Mouse (Mus musculus) kidney, embryonic 16.5 days (tissue): ENCODE data around the gene Thumpd2. TPM values are rescaled to one million over a fixed set of nuclear protein-coding genes. Genes with fewer than 3 reads are reported as not detected.

Source experiments
- ATAC-seq: fragments of 200-750 bp; cut with Nextera tagmentation; 2 replicates; pipeline ENCODE4 v1.8.0; 2017; ENCODE audit warnings: moderate TSS enrichment; ENCODE audit not compliant: low FRiP score, low TSS enrichment
- H3K27ac ChIP-seq: fragments of 300-500 bp; sonication (generic); 2 replicates; pipeline ENCODE4 v1.5.1; 2014; ENCODE audit warnings: low read length
- H3K27me3 ChIP-seq: fragments of 300-500 bp; sonication (generic); 2 replicates; pipeline ENCODE4 v1.6.1; 2014; ENCODE audit warnings: low read length, control low read depth, mixed read lengths; ENCODE audit not compliant: insufficient read depth
- H3K36me3 ChIP-seq: fragments of 300-500 bp; sonication (generic); 2 replicates; pipeline ENCODE4 v1.6.1; 2014; ENCODE audit warnings: low read length, control low read depth, mixed read lengths; ENCODE audit not compliant: insufficient read depth
- H3K4me1 ChIP-seq: fragments of 300-500 bp; sonication (generic); 2 replicates; pipeline ENCODE4 v1.6.1; 2014; ENCODE audit warnings: low read length, control low read depth, mixed read lengths; ENCODE audit not compliant: insufficient read depth
- H3K4me2 ChIP-seq: fragments of 300-500 bp; sonication (generic); replicated peaks from 2 replicates; pipeline ENCODE4 v1.6.1; 2014; ENCODE audit warnings: low read depth, low read length
- H3K4me3 ChIP-seq: fragments of 300-500 bp; sonication (generic); 2 replicates; pipeline ENCODE4 v1.5.1; 2014; ENCODE audit warnings: mild to moderate bottlenecking, low read length
- H3K9ac ChIP-seq: fragments of 300-500 bp; sonication (generic); replicated peaks from 2 replicates; pipeline ENCODE4 v1.6.1; 2014; ENCODE audit warnings: low read length
- H3K9me3 ChIP-seq: fragments of 300-500 bp; sonication (generic); 2 replicates; pipeline ENCODE4 v1.6.1; 2016; ENCODE audit warnings: low read length, control low read depth
- WGBS: fragments of 180-500 bp; shearing (Covaris S2); extraction: QIAGEN DNeasy Blood & Tissue Kit; methylation state at CpG from one replicate; pipeline ENCODE4 v1.1.7; 2014; 5-methylcytosine and 5-hydroxymethylcytosine counted together
- polyA plus RNA-seq: library from polyadenylated mRNA; unstranded; fragments of >200 nt; fragmentation: Nextera tagmentation; extraction: Ambion mirVana; gene quantifications from 2 replicates; pipeline ENCODE4 v1.2.1, GENCODE M21; 2015

Gene Thumpd2
- polyA plus RNA-seq, 1 experiment from 2014 or later, result 14.6 TPM

DNA sequence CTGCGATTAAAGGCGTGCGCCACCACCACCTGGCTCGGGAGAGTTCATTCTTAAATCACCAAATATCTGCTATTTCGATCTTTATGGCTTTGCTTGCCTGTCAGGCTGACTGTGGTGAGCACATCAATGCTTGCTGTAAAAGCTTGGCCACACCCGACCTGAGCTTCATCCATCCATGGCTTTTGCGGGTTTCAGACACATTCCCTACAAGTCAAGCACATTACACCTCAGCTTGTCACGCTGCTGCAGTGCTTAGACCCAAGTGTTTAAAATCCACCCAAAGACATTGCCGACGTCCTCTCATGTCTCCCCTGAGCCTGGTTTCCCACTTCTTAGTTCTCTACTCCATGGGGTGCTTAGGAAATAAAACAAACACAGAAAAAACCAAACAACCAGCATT is 55.8 kb downstream of the Thumpd2 start:
- no peak for ATAC-seq
- H3K4me2 ChIP-seq, result no peak overlapping the region
- peaks cover 10% of the 10 kb centered on the region for H3K4me1 ChIP-seq
- no peaks in the 10 kb centered on the region for H3K27me3 ChIP-seq
- no peak overlapping the region for H3K27ac ChIP-seq
- no peaks in the 10 kb centered on the region for H3K9me3 ChIP-seq
- no peaks in the 10 kb centered on the region for H3K36me3 ChIP-seq
- H3K9ac ChIP-seq, result no peak overlapping the region
- H3K4me3 ChIP-seq, result no peak overlapping the region
- WGBS, result 72% methylated on average over 10 of the region's 10 CpGs

DNA sequence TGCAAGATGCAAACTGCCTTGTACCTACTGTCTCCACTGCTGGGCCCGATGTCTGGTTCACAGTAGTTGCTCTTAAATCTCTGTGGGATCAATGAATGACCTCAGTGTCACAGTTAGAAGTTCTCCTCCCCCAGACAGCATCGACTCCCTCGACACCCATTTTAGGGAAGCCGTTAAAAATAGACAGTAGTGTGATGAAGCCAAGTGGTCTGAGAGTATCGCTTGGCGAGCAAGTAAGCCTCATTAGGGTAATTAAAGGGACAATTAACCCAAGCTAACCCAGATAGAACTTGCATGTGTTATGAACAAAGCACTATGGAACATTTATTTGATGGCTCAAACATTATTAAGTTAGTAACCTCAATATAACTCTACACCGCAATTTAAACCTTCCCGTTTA is 59.6 kb downstream of the Thumpd2 start:
- peaks cover 8% of the 10 kb centered on the region; the same call in 1 of the 2 replicates for H3K4me1 ChIP-seq
- no peak overlapping the region for H3K9ac ChIP-seq
- 40% methylated on average over 8 of the region's 8 CpGs for WGBS
- no peak overlapping the region for H3K4me2 ChIP-seq
- H3K4me3 ChIP-seq, result no peak overlapping the region
- H3K9me3 ChIP-seq, result no peaks in the 10 kb centered on the region
- no peaks in the 10 kb centered on the region for H3K27me3 ChIP-seq
- no peak for ATAC-seq
- H3K36me3 ChIP-seq, result no peaks in the 10 kb centered on the region
- H3K27ac ChIP-seq, result no peak overlapping the region

DNA sequence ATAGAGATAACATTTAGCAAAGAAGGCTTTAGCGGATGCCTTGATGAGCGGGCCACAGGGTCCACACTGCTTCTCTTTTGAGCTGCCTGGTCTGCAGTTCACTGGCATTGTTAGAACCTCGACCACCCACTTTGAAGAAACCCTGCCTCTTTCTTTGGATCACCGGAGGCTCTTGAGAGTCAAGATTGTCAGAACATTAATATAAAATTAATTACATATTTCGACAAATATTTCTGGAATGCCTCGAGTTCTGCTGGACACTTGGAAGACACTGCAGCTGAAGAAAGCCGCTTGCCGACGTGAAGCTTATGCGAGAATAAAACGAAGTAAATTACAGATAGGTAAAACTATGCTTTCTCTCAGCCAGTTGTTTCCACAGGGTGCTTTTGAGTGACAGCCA is 60.4 kb downstream of the Thumpd2 start:
- Histone ChIP-seq H3K27ac (no peak overlapping the region), H3K9me3 (no peaks in the 10 kb centered on the region), H3K27me3 (no peaks in the 10 kb centered on the region), H3K4me3 (no peak overlapping the region), H3K4me2 (no peak overlapping the region), H3K9ac (no peak overlapping the region), H3K4me1 (peaks cover 8% of the 10 kb centered on the region; the same call in 1 of the 2 replicates), H3K36me3 (no peaks in the 10 kb centered on the region)
- ATAC-seq, result no peak
- 73% methylated on average over 11 of the region's 11 CpGs for WGBS

DNA sequence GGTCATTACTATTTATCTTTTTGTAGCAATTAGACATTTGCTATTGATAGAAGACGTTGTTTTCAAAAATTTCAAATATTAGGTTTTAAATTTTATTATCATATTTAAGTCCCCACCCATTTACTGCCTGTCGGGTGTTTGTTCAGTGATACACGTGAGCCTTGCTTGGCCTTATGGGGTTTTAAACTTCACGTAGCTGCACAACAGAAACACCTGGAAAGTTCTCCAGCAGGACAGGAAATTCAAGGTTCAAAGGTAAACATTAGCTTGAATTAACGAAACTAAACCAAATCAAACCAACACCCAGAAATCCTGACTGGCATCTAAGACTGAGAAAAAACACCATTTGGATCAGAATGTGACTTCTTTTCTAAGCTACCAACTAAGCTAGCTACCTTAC is 62.8 kb downstream of the Thumpd2 start:
- Histone ChIP-seq H3K9ac (no peak overlapping the region), H3K27me3 (no peaks in the 10 kb centered on the region), H3K27ac (no peak overlapping the region), H3K9me3 (no peaks in the 10 kb centered on the region), H3K4me2 (no peak overlapping the region), H3K4me3 (no peak overlapping the region), H3K36me3 (no peaks in the 10 kb centered on the region), H3K4me1 (peaks cover 8% of the 10 kb centered on the region; the same call in 1 of the 2 replicates)
- no peak for ATAC-seq
- WGBS, result 65% methylated on average over 5 of the region's 5 CpGs

DNA sequence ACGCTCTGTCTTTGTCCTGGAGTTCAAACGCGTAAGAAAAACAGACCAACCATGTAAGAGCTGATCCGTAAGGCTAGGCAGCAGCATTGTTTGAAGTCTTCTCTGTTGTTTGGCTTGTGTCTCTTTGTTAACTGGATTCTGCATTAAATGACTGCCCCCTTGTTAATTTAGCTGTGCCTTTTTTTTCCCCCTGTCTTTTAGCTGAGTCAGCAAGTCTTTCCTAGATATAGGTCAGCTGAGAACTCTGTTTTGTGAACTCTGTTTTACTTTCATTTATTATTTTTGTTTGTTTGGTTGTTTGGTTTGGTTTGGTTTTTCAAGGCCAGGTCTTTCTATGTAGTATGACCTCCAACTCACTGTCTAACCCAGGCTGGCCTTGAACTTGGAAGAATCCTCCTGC is 63.2 kb downstream of the Thumpd2 start:
- ATAC-seq, result no peak
- Histone ChIP-seq H3K9ac (no peak overlapping the region), H3K4me3 (no peak overlapping the region), H3K4me2 (no peak overlapping the region), H3K9me3 (0 out of 2 replicates have a peak, but pooled peaks cover under 1% of the 10 kb centered on the region), H3K27ac (no peak overlapping the region), H3K27me3 (no peaks in the 10 kb centered on the region), H3K36me3 (0 out of 2 replicates have a peak, but pooled peaks cover 2% of the 10 kb centered on the region), H3K4me1 (peaks cover 8% of the 10 kb centered on the region; the same call in 1 of the 2 replicates)
- 91% methylated on average over 4 of the region's 4 CpGs for WGBS

DNA sequence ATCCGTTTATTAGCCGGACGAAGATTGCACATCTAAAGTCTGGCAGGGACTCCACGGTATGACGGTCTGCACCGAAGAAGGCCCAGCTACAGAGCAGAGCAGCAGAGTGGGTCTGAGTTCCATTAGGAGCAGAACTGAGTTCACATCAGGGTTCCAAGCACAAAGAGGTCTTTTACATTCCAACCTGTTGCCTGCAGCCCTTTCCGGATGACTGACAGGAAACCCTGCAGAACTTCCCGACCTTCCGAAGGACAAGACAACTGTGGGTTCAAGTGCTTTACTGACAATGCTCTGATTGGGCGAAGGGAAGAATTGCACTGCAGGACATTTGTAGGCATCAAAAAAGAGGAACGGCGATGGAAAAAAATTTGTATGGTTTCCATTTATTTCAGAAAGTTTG is 63.9 kb downstream of the Thumpd2 start:
- H3K4me2 ChIP-seq, result no peak overlapping the region
- peaks cover 7% of the 10 kb centered on the region; the same call in 1 of the 2 replicates for H3K36me3 ChIP-seq
- peaks cover 8% of the 10 kb centered on the region; the same call in 1 of the 2 replicates for H3K4me1 ChIP-seq
- no peak overlapping the region for H3K4me3 ChIP-seq
- no peak for ATAC-seq
- H3K9ac ChIP-seq, result no peak overlapping the region
- H3K9me3 ChIP-seq, result peaks cover 5% of the 10 kb centered on the region; the same call in 1 of the 2 replicates
- WGBS, result 80% methylated on average over 12 of the region's 12 CpGs
- no peak overlapping the region for H3K27ac ChIP-seq
- H3K27me3 ChIP-seq, result no peaks in the 10 kb centered on the region

DNA sequence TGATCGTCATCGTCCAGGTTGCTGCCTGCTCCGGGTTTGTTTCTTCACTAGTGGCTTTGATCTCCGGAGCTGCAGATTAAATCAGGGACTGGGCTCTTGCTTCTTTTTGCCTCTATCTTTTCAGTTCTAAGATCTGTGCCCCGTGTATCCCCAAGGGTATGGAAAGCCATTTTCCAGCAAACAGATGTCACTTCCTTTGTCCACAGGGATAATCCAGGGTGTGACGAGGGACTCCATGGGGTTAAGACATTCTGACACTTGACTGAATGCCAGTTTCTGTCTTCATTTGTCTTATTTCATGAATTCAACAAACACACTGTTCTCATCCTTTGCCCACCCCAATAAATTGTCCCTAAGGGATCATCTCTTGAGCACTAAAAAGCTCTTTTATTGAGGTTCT is 65.9 kb downstream of the Thumpd2 start:
- H3K27ac ChIP-seq, result no peak overlapping the region
- no peaks in the 10 kb centered on the region for H3K27me3 ChIP-seq
- no peak overlapping the region for H3K4me2 ChIP-seq
- H3K36me3 ChIP-seq, result peaks cover 7% of the 10 kb centered on the region; the same call in 1 of the 2 replicates
- H3K4me3 ChIP-seq, result no peak overlapping the region
- no peak for ATAC-seq
- peaks cover 9% of the 10 kb centered on the region; the same call in 1 of the 2 replicates for H3K9me3 ChIP-seq
- 59% methylated on average over 6 of the region's 6 CpGs for WGBS
- H3K9ac ChIP-seq, result no peak overlapping the region
- no peaks in the 10 kb centered on the region for H3K4me1 ChIP-seq

DNA sequence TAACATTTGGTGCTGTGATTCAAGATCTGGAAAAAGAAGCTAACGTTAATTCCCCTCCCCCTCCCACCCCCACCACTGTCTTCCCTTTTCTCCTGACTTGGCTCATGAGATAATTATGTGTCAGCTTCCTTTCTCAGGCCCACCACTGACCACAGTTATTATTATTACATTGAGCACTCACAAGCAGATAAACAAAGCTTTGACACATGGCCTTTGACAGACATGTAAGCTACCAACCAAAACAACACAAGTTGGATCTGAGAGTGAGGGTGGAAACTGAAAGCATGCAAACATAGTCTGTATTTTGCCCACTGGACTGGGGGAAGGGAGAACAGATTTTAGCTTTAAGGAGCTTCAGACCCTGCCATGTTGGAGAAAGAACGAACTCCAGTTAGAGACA is 67.7 kb downstream of the Thumpd2 start:
- Histone ChIP-seq H3K4me1 (no peaks in the 10 kb centered on the region), H3K36me3 (peaks cover 7% of the 10 kb centered on the region; the same call in 1 of the 2 replicates), H3K27ac (no peak overlapping the region), H3K4me3 (no peak overlapping the region), H3K4me2 (no peak overlapping the region), H3K9me3 (peaks cover 9% of the 10 kb centered on the region; the same call in 1 of the 2 replicates), H3K27me3 (no peaks in the 10 kb centered on the region), H3K9ac (no peak overlapping the region)
- 69% methylated on average over 2 of the region's 2 CpGs for WGBS
- ATAC-seq, result no peak

DNA sequence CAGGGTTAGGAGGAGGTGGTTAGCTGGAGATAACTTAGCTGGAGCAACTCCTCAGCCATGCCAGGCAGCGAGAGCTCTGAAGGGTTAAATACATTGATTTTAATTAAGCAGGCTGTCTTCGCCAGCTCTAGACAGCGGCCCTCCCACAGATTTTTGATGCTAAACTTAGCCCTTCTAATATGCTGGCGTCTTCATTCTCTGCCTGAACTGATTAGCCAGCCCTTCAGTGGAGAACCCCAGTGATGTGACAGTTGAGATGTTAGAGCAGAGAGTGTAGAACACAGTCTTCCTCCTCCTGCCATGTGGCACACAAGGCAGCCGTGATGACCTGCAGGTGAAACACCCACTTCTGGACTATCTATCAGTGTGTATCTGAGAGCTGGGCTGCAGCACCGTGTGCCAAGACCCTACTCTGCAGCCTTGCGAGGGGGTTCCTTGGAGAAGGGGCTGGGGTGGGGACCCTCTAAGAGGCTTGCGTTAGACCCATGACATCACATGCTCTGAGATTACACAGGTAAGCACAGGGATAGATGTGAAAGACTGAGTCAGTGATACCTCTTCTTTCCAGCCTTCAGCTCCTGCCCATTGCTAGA is 73.3 kb downstream of the Thumpd2 start:
- H3K4me3 ChIP-seq, result no peak overlapping the region
- no peak overlapping the region for H3K4me2 ChIP-seq
- H3K9ac ChIP-seq, result no peak overlapping the region
- no peaks in the 10 kb centered on the region for H3K27me3 ChIP-seq
- 60% methylated on average over 8 of the region's 8 CpGs for WGBS
- no peaks in the 10 kb centered on the region for H3K4me1 ChIP-seq
- peaks cover 5% of the 10 kb centered on the region; the same call in 1 of the 2 replicates for H3K36me3 ChIP-seq
- H3K27ac ChIP-seq, result no peak overlapping the region
- peaks cover 8% of the 10 kb centered on the region; the same call in 1 of the 2 replicates for H3K9me3 ChIP-seq
- peak; percentile 46 for ATAC-seq

DNA sequence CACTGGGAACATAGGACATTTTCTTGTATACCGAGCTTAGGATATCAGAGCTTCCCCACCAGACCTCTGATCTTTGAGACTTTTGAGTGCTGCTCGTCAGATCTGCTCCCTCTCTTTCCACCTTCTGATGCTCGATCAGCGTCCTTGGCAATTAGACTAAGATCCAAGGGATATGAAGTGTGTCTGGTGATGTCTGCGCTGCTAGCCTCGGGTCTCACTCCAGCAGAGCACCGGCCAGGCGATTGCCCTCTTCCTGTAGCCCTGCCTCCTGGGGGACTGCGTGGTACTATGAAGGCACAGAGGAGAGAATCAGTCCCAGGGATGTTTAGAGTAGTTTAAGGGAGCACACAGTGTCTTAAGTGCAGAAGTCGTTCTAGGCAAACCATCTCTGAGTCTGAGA is 81.9 kb downstream of the Thumpd2 start:
- Histone ChIP-seq H3K9me3 (no peaks in the 10 kb centered on the region), H3K27me3 (no peaks in the 10 kb centered on the region), H3K27ac (no peak overlapping the region), H3K4me1 (peaks cover 4% of the 10 kb centered on the region), H3K4me2 (no peak overlapping the region), H3K36me3 (no peaks in the 10 kb centered on the region), H3K4me3 (no peak overlapping the region), H3K9ac (no peak overlapping the region)
- ATAC-seq, result no peak
- 80% methylated on average over 10 of the region's 10 CpGs for WGBS
